Mouse (Mus musculus): ENCODE measurements at regions not wholly inside any gene's neighbourhood (a gene's known extent, or its start where the extent isn't known, plus 50 kb on each side); places are given as distances from the start of the nearest gene placed in this dataset.

- H3K4me1 ChIP-seq (ENCODE audit: control insufficient read depth, insufficient read depth, low read length): no peaks in the 10 kb centered on the region
- 90% methylated on average over 10 of the region's 10 CpGs for WGBS
- no peak overlapping the region for H3K4me3 ChIP-seq (ENCODE audit: low read depth, low read length)
- no peak overlapping the region for H3K27ac ChIP-seq (ENCODE audit: low read depth, low read length)
- no peaks in the 10 kb centered on the region for H3K9me3 ChIP-seq (ENCODE audit: control insufficient read depth, low read length)
- H3K36me3 ChIP-seq (ENCODE audit: control insufficient read depth, insufficient read depth, low read length): no peaks in the 10 kb centered on the region
- no peak overlapping the region for H3K9ac ChIP-seq (replicated peaks; ENCODE audit: low read depth, low read length)
- no peak for ATAC-seq (ENCODE audit: low read depth)
- H3K27me3 ChIP-seq (ENCODE audit: control insufficient read depth, insufficient read depth, low read length): no peaks in the 10 kb centered on the region
- H3K4me2 ChIP-seq (ENCODE audit: low read depth, low read length): no peak overlapping the region
Measured at GRCm38 (mm10) chr16:89693321-89693720, 122.3 kb upstream of the Krtap11-1 start.

GRCm38 (mm10) chr16:89679438-89679837 is 108.5 kb upstream of the Krtap11-1 start:
- 95% methylated on average over 6 of the region's 6 CpGs for WGBS
- no peak overlapping the region for H3K27ac ChIP-seq (ENCODE audit: low read depth, low read length)
- H3K9ac ChIP-seq (replicated peaks; ENCODE audit: low read depth, low read length): no peak overlapping the region
- H3K4me2 ChIP-seq (ENCODE audit: low read depth, low read length): no peak overlapping the region
- no peaks in the 10 kb centered on the region for H3K4me1 ChIP-seq (ENCODE audit: control insufficient read depth, insufficient read depth, low read length)
- no peak overlapping the region for H3K4me3 ChIP-seq (ENCODE audit: low read depth, low read length)
- H3K36me3 ChIP-seq (ENCODE audit: control insufficient read depth, insufficient read depth, low read length): no peaks in the 10 kb centered on the region
- H3K27me3 ChIP-seq (ENCODE audit: control insufficient read depth, insufficient read depth, low read length): no peaks in the 10 kb centered on the region
- H3K9me3 ChIP-seq (ENCODE audit: control insufficient read depth, low read length): no peaks in the 10 kb centered on the region
- ATAC-seq (ENCODE audit: low read depth): no peak

GRCm38 (mm10) chr16:89678446-89679015 is 107.5 kb upstream of the Krtap11-1 start:
- no peak for ATAC-seq (ENCODE audit: low read depth)
- WGBS: 81% methylated on average over 6 of the region's 6 CpGs

GRCm38 (mm10) chr16:89675009-89675785 is 104.2 kb upstream of the Krtap11-1 start:
- H3K4me3 ChIP-seq (ENCODE audit: low read depth, low read length): no peak overlapping the region
- no peaks in the 10 kb centered on the region for H3K27me3 ChIP-seq (ENCODE audit: control insufficient read depth, insufficient read depth, low read length)
- no peaks in the 10 kb centered on the region for H3K36me3 ChIP-seq (ENCODE audit: control insufficient read depth, insufficient read depth, low read length)
- H3K27ac ChIP-seq (ENCODE audit: low read depth, low read length): no peak overlapping the region
- ATAC-seq (ENCODE audit: low read depth): 0 out of 2 replicates have a peak, but pooled peaks have one; percentile 42
- WGBS: 56% methylated on average over 13 of the region's 13 CpGs
- no peaks in the 10 kb centered on the region for H3K9me3 ChIP-seq (ENCODE audit: control insufficient read depth, low read length)
- no peaks in the 10 kb centered on the region for H3K4me1 ChIP-seq (ENCODE audit: control insufficient read depth, insufficient read depth, low read length)
- H3K4me2 ChIP-seq (ENCODE audit: low read depth, low read length): no peak overlapping the region
- no peak overlapping the region for H3K9ac ChIP-seq (replicated peaks; ENCODE audit: low read depth, low read length)

More at GRCm38 (mm10) chr16:89678446-89679015, 107.5 kb upstream of the Krtap11-1 start:
- Histone ChIP-seq H3K4me2 (ENCODE audit: low read depth, low read length) (no peak overlapping the region), H3K9me3 (ENCODE audit: control insufficient read depth, low read length) (no peaks in the 10 kb centered on the region), H3K36me3 (ENCODE audit: control insufficient read depth, insufficient read depth, low read length) (no peaks in the 10 kb centered on the region), H3K27ac (ENCODE audit: low read depth, low read length) (no peak overlapping the region), H3K4me1 (ENCODE audit: control insufficient read depth, insufficient read depth, low read length) (no peaks in the 10 kb centered on the region), H3K9ac (replicated peaks; ENCODE audit: low read depth, low read length) (no peak overlapping the region), H3K27me3 (ENCODE audit: control insufficient read depth, insufficient read depth, low read length) (no peaks in the 10 kb centered on the region), H3K4me3 (ENCODE audit: low read depth, low read length) (no peak overlapping the region)

GRCm38 (mm10) chr16:89674159-89674902 is 103.3 kb upstream of the Krtap11-1 start:
- Histone ChIP-seq H3K27me3 (ENCODE audit: control insufficient read depth, insufficient read depth, low read length) (no peaks in the 10 kb centered on the region), H3K4me1 (ENCODE audit: control insufficient read depth, insufficient read depth, low read length) (no peaks in the 10 kb centered on the region), H3K4me3 (ENCODE audit: low read depth, low read length) (no peak overlapping the region), H3K4me2 (ENCODE audit: low read depth, low read length) (no peak overlapping the region), H3K9me3 (ENCODE audit: control insufficient read depth, low read length) (no peaks in the 10 kb centered on the region), H3K36me3 (ENCODE audit: control insufficient read depth, insufficient read depth, low read length) (no peaks in the 10 kb centered on the region), H3K9ac (replicated peaks; ENCODE audit: low read depth, low read length) (no peak overlapping the region), H3K27ac (ENCODE audit: low read depth, low read length) (no peak overlapping the region)
- peak; percentile 59; the same call in 1 of the 2 replicates for ATAC-seq (ENCODE audit: low read depth)
- WGBS: 60% methylated on average over 16 of the region's 16 CpGs

- ATAC-seq (ENCODE audit: low read depth): no peak
- no peak overlapping the region for H3K27ac ChIP-seq (ENCODE audit: low read depth, low read length)
- H3K9ac ChIP-seq (replicated peaks; ENCODE audit: low read depth, low read length): no peak overlapping the region
- H3K27me3 ChIP-seq (ENCODE audit: control insufficient read depth, insufficient read depth, low read length): no peaks in the 10 kb centered on the region
- no peak overlapping the region for H3K4me3 ChIP-seq (ENCODE audit: low read depth, low read length)
- 77% methylated on average over 9 of the region's 9 CpGs for WGBS
- H3K36me3 ChIP-seq (ENCODE audit: control insufficient read depth, insufficient read depth, low read length): no peaks in the 10 kb centered on the region
- H3K9me3 ChIP-seq (ENCODE audit: control insufficient read depth, low read length): no peaks in the 10 kb centered on the region
- no peak overlapping the region for H3K4me2 ChIP-seq (ENCODE audit: low read depth, low read length)
- no peaks in the 10 kb centered on the region for H3K4me1 ChIP-seq (ENCODE audit: control insufficient read depth, insufficient read depth, low read length)
Measured at GRCm38 (mm10) chr16:89671188-89671726, 100.3 kb upstream of the Krtap11-1 start.

- Histone ChIP-seq H3K27ac (ENCODE audit: low read depth, low read length) (no peak overlapping the region), H3K9ac (replicated peaks; ENCODE audit: low read depth, low read length) (no peak overlapping the region), H3K36me3 (ENCODE audit: control insufficient read depth, insufficient read depth, low read length) (no peaks in the 10 kb centered on the region), H3K4me2 (ENCODE audit: low read depth, low read length) (no peak overlapping the region), H3K9me3 (ENCODE audit: control insufficient read depth, low read length) (no peaks in the 10 kb centered on the region), H3K4me3 (ENCODE audit: low read depth, low read length) (no peak overlapping the region), H3K4me1 (ENCODE audit: control insufficient read depth, insufficient read depth, low read length) (no peaks in the 10 kb centered on the region), H3K27me3 (ENCODE audit: control insufficient read depth, insufficient read depth, low read length) (no peaks in the 10 kb centered on the region)
- ATAC-seq (ENCODE audit: low read depth): no peak
- 91% methylated on average over 2 of the region's 2 CpGs for WGBS
Measured at GRCm38 (mm10) chr16:89660071-89660470, 89.1 kb upstream of the Krtap11-1 start.

GRCm38 (mm10) chr16:89656036-89656435 is 85.1 kb upstream of the Krtap11-1 start:
- no peaks in the 10 kb centered on the region for H3K9me3 ChIP-seq (ENCODE audit: control insufficient read depth, low read length)
- 96% methylated on average over 3 of the region's 3 CpGs for WGBS
- H3K9ac ChIP-seq (replicated peaks; ENCODE audit: low read depth, low read length): no peak overlapping the region
- H3K4me3 ChIP-seq (ENCODE audit: low read depth, low read length): no peak overlapping the region
- H3K4me1 ChIP-seq (ENCODE audit: control insufficient read depth, insufficient read depth, low read length): no peaks in the 10 kb centered on the region
- no peak overlapping the region for H3K27ac ChIP-seq (ENCODE audit: low read depth, low read length)
- H3K27me3 ChIP-seq (ENCODE audit: control insufficient read depth, insufficient read depth, low read length): no peaks in the 10 kb centered on the region
- no peaks in the 10 kb centered on the region for H3K36me3 ChIP-seq (ENCODE audit: control insufficient read depth, insufficient read depth, low read length)
- ATAC-seq (ENCODE audit: low read depth): no peak
- H3K4me2 ChIP-seq (ENCODE audit: low read depth, low read length): no peak overlapping the region

GRCm38 (mm10) chr16:89648651-89649050 is 77.7 kb upstream of the Krtap11-1 start:
- Histone ChIP-seq H3K9me3 (ENCODE audit: control insufficient read depth, low read length) (no peaks in the 10 kb centered on the region), H3K27ac (ENCODE audit: low read depth, low read length) (no peak overlapping the region), H3K36me3 (ENCODE audit: control insufficient read depth, insufficient read depth, low read length) (no peaks in the 10 kb centered on the region), H3K4me2 (ENCODE audit: low read depth, low read length) (no peak overlapping the region), H3K4me1 (ENCODE audit: control insufficient read depth, insufficient read depth, low read length) (no peaks in the 10 kb centered on the region), H3K9ac (replicated peaks; ENCODE audit: low read depth, low read length) (no peak overlapping the region), H3K27me3 (ENCODE audit: control insufficient read depth, insufficient read depth, low read length) (no peaks in the 10 kb centered on the region), H3K4me3 (ENCODE audit: low read depth, low read length) (no peak overlapping the region)
- WGBS: 90% methylated on average over 4 of the region's 4 CpGs
- no peak for ATAC-seq (ENCODE audit: low read depth)

Measured in neural tube, embryonic 14.5 days (tissue).